Mouse (Mus musculus): ENCODE results near the gene Nutf2. TPM values are rescaled to one million over a fixed set of nuclear protein-coding genes. Genes with fewer than 3 reads are reported as not detected.
"Not testable (repeated sequence)": the region's sequence is repeated elsewhere in the genome, so short reads cannot be mapped to it uniquely, and the experiment has no call there.

The Nutf2 gene
- total RNA-seq (2021) = 10 to 100 TPM; 39.2 to 43.4 TPM
- long read RNA-seq, experiment 1, transcript Nutf2-201 (5 exons, 948 nt) = major isoform, 121 of 134 reads
- long read RNA-seq, experiment 1, partial matches to known transcripts = 2 of 134 reads
- long read RNA-seq, experiment 1, other reads (novel, unspliced or antisense) = 9 of 134 reads
- long read RNA-seq, experiment 2, transcript Nutf2-201 (5 exons, 948 nt) = major isoform, 128 of 138 reads
- long read RNA-seq, experiment 2, partial matches to known transcripts = 3 of 138 reads
- long read RNA-seq, experiment 2, other reads (novel, unspliced or antisense) = 6 of 138 reads

DNA sequence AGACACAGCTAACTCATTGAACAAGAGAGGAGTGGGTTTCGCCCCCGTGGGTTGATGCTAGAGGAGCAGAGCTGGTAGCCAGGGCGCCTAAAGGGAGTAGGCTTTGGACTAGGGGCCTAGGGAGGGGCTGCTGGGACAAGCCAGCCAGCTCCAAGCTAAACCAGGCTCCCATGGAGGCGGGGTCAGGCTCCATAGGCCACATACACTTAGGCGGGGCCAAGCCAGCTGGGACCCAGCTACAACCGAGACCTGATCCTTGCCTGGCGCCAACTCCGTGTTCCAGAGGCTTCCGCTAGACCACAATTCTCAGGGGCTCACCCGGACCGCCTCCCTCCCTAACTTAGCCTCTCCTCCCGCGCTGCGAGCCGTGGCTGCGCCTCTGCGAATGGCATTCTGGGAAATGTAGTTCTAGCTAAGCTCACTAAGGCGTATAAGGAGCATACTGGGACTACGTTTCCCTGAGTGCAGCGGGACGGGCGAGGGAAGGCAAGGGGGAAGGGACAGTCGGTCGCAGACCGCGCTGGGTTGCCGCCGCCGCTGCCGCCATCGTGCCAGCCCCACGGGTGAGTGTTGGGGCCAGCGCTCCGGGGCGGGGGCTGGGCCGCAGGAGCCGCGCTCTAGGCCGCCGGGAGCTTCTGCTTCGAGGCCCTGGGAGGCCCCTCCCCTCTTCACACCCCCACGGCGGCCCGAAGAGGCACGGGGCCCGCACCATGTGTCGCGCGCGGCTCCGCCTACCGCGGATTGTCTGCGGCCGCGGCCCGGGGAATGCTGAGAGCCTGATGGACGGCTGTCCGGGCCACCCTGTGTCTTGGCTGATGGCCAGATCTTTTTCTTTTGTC lies at the start of gene Nutf2:
Nutf2 (plus strand) TSS at position 438 of the 839 bp plus-strand sequence.
- peak; percentile 97 for DNase-seq
- intact Hi-C loops (cut with DNase I) = no loop called here
- peak within 1 kb of the TSS; percentile 94 for H3K27ac ChIP-seq
- H3K4me3 ChIP-seq = peak within 1 kb of the TSS; percentile 95
- TF ChIP-seq CTCF (IDR thresholded peaks at IDR 0.05) = no peak

DNA sequence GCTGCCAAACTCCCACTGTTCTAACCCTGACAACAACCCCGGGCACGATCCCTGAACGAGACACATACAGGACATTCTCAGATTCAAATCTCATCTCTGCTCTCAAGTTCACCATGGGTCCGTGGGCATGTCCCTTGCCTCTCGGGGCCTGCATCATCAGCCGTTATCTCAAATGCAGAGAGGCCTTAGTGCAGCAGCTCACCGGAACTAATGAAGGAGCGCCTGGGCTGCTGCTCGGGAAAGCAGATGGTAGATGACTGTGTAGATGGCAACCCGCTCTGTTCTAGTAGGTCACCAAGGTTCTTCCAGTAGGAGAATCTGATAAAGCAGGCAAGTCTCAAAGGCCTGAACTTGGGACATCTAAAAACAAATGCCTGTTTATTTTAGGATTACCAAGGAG lies 49.3 kb upstream of the Nutf2 start:
- TF ChIP-seq CTCF (IDR thresholded peaks at IDR 0.05) = no peak
- peak overlapping the region; percentile 18; the same call in 1 of the 2 replicates for H3K4me3 ChIP-seq
- H3K27ac ChIP-seq = peak overlapping the region; percentile 73
- DNase-seq = no peak
- intact Hi-C loops (cut with DNase I) = no loop called here

DNA sequence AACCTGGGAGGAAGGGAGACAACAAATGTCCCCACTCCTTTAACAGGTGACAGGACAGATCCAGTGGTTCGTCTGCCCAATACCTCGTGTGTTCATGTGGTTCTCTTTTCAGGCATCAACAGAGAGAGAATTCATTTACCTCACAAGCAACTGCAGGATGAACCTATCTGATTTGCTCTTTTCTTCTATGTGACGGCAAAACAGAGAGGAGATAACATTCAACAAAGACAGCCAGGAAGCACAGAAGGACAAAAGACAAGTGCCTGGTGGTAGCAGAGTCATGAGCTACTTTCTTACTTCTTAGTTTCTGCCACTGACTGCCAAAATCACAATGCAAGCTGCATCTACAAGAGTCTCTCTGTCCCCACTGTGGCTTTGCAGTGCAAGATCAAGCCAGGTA lies 48.8 kb upstream of the Nutf2 start:
- Histone ChIP-seq H3K27ac (peak overlapping the region; percentile 73), H3K4me3 (no peak overlapping the region)
- intact Hi-C loops (cut with DNase I) = no loop called here
- DNase-seq = no peak
- no peak for TF ChIP-seq CTCF (IDR thresholded peaks at IDR 0.05)

DNA sequence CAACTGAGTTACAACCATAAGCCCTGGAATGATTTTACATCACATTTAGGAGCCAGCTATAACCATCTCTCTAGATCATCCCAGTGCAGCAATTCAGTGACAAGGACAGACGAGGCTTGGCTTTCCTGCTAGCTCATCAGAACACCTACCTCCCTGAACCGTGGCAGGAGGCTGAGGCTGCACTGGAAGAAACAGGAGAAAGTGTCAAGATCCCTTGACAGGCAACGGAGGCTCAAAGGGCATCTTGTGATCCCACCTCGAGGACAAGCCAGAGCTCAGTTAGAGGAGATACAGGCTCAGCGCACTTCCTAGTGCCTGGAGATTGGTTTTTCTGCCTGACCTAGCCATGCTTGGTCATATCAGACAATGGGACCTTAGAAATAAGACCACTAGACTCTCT lies 47.9 kb upstream of the Nutf2 start:
- no peak overlapping the region for H3K4me3 ChIP-seq
- DNase-seq = peak; percentile 53
- H3K27ac ChIP-seq = peak overlapping the region; percentile 73
- intact Hi-C loops (cut with DNase I) = no loop called here
- TF ChIP-seq CTCF (IDR thresholded peaks at IDR 0.05) = no peak

DNA sequence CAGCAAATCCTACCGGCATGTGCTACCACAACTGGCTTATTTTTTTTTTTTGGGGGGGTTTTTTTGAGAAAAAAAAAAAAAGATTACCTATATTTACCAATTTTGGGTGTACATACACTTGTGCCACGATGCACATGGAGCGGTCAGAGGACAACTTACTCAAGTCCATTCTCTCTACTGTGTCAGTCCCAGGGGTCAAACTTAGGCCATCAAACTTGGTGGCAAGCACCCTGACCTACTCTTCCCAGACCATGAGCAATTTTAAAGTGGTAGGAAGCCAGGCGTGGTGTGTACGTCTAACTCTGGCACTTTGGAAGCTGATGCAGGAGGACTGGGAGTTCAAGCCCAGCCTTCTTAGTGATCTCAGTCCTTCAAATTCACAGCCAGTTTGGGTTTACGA lies 47.1 kb upstream of the Nutf2 start:
- no peak overlapping the region for H3K4me3 ChIP-seq
- DNase-seq = no peak
- TF ChIP-seq CTCF (IDR thresholded peaks at IDR 0.05) = no peak
- H3K27ac ChIP-seq = peak overlapping the region; percentile 73
- intact Hi-C loops (cut with DNase I) = no loop called here

DNA sequence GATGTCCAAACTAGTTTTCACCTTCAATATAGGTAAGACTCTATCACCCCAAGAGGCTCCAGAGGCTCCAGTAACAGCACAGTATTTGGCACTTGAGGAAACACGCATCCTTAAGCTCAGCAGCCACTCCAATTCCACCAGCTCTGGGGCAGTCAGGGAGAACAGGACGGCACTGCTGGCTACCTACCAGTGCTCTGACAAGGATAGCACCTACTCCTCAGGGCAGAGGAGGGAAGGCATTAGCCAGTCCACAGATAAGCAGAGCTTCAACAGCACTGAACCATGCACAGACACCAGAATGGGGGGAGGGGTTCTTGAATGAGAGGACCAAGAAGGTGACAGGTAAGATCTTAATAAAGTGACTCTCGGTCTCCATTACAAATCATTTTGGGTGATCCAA lies 40.7 kb upstream of the Nutf2 start:
- no peak overlapping the region for H3K4me3 ChIP-seq
- H3K27ac ChIP-seq = peak overlapping the region; percentile 91
- no peak for TF ChIP-seq CTCF (IDR thresholded peaks at IDR 0.05)
- no peak for DNase-seq
- intact Hi-C loops (cut with DNase I) = no loop called here

DNA sequence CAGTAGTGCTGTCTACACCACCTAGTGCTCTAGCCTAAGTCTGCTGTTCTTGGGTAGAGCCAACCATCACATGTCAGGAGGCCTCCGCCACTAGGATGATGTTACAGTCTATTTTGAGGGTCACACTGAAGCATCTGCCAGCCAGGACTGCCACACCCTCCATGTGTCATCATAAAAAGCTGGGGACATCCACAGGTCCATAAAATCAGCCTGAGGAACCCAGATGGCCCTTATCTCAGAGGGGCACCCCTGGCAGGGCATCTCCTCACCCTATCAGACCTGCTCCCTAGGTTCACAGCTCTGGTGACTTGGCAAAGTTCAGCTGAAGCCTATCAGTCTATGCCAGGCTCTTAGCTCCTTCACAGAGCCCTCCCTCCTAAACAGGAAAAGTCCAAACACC lies 39.5 kb upstream of the Nutf2 start:
- DNase-seq = peak; percentile 82
- Histone ChIP-seq H3K4me3 (no peak overlapping the region; the same call in 1 of the 2 replicates), H3K27ac (peak overlapping the region; percentile 91)
- intact Hi-C loops (cut with DNase I) = no loop called here
- TF ChIP-seq CTCF (IDR thresholded peaks at IDR 0.05) = no peak; the same call in 1 of the 2 replicates

DNA sequence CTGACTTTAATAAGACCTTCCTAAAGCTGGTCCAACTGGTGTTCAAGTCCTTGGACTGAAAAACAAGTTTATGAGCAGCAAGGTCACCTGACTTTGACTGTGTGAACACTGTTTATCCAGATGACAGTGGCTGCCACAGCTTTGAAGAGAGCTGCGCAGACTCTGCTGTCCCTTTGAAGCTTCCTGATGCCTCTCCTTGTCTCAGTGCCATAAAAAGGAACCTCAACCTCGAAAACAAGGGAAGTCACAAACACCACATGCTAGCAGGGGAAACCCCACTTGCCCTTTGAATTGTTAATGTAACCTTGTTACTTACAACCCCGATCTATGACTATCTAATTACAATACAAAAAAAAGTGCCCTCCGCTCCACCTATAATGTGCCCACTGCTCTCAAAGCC lies 34.9 kb upstream of the Nutf2 start:
- no peak for DNase-seq
- TF ChIP-seq CTCF (IDR thresholded peaks at IDR 0.05) = no peak
- Histone ChIP-seq H3K27ac (peak overlapping the region; percentile 96), H3K4me3 (peak overlapping the region; percentile 85)
- intact Hi-C loops (cut with DNase I) = no loop called here

DNA sequence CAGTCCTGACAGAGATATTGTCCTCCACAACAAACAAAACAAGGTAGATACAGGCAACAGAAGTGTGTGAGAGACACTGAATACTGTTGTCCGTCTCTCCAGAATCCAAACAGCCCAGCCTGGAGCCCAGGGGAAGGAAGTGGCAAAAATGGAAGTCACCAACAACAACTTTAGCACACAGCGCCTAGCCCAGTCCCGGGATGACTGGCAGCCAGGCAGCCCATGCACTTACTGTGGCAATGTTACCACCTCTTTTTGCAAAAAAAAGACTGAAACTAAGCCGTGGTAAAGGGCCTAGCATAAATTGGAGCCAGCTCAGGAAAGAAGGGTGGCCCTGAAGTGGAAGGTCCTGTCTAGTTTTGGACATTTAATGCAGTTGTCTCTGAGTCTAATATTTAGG lies 34.0 kb upstream of the Nutf2 start:
- H3K4me3 ChIP-seq = peak overlapping the region; percentile 85
- H3K27ac ChIP-seq = peak overlapping the region; percentile 96
- DNase-seq = no peak
- TF ChIP-seq CTCF (IDR thresholded peaks at IDR 0.05) = no peak
- intact Hi-C loops (cut with DNase I) = no loop called here

DNA sequence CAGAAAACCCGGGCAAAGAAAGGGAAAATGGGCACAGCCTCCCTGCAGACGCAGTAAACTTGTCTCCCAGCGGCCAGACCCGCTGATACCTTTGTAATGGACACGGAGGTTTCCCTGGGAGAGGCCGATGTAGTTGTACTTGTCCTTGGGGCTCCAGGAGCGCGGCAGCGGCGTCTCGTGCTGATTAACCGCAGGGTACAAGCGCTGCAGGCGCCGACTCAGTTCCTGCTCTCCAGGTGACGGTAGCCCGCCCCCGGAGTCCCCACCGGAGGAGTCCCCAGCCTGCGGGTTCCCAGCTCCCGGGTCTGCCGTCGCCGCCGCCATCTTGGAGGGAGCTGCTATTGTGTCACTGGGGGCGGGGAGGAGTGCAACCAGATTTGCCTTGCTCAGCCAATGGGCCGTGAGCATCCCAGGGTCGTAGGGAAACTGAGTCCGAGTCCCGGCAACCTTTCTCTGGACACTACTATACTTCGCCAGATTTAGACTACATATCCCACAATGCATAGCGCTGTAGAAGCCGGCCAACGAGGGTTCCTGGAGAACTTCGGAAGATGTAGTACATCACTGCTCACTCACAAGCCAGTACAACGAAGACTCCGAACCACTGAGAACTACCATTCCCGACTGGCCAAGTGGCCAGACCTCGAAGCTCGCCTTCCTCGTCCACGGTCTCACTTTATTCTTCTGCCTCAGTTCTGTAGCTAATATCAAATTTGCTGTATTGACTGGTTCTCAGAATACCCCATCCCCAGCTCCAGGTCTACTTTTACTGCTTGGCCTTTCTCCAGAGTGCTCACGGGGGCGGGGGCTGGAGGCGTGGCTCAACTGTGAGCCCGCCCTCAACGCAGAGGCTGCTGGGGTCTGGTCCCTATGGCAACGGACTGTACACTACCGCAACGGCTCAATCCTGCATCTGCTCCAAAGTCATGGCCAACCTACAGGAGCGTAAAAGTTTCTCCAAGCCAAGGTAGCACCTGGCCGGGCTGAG lies 33.2 kb upstream of the Nutf2 start, which contains the start of the genes Ranbp10 and Tsnaxip1:
Ranbp10 (minus strand) TSS at position 490 of the 988 bp plus-strand sequence.
Tsnaxip1 (plus strand) TSS at position 871 of the 988 bp plus-strand sequence.
- TF ChIP-seq CTCF (IDR thresholded peaks at IDR 0.05) = no peak
- DNase-seq = peak; percentile 97
- H3K27ac ChIP-seq = peak within 1 kb of the TSS; percentile 96
- intact Hi-C loops (cut with DNase I) = no loop called here
- H3K4me3 ChIP-seq = peak within 1 kb of the TSS; percentile 85

DNA sequence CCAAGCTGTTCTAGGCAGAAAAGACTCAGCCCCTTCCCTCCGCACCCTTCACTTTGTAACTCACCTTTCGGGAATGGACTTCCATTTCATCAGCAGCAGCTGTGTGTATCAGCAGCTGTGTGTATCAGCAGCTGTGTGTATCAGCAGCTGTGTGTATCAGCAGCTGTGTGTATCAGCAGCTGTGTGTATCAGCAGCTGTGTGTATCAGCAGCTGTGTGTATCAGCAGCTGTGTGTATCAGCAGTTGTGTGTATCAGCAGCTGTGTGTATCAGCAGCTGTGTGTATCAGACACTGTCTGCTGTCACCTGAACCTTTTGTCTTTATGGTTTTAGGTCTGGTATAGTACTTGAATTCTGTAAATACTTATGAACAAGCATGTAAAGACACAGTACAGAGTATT lies 26.6 kb upstream of the Nutf2 start:
- intact Hi-C loops (cut with DNase I); H3K27ac ChIP-seq: not testable (repeated sequence)

DNA sequence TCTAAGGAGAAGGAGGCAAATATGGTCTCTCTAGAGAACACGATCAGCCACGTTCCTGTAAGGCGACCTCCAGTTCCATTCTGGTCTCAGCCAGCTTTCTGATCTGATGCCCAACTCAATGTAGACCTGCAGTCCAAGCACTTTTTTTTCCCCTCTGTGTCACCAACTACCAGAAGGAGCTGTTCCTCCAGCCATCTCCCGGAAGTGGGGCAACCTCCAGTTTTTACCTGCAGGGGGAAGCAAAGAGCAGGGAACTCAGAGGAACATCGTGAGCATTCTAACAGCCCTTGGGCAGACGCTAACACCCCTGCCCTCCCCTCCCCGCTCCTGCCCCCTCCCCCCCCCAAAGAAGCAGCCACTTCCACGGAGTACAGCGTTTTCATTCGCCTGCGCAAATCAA lies 25.1 kb upstream of the Nutf2 start:
- intact Hi-C loops (cut with DNase I) = loop anchor here (1.0 to 5.0 kb wide), 2 partner anchors 95 to 187 kb away; no protein-coding TSS in a partner anchor
- Histone ChIP-seq H3K27ac (peak overlapping the region; percentile 50), H3K4me3 (no peak overlapping the region)
- TF ChIP-seq CTCF (IDR thresholded peaks at IDR 0.05) = peak; percentile 82
- DNase-seq = peak; percentile 84

More for the DNA sequence above, 26.6 kb upstream of the Nutf2 start:
- DNase-seq, H3K4me3 ChIP-seq: not testable (repeated sequence)
